Mouse (Mus musculus): ENCODE measurements around the gene Acvr2b. TPM values are rescaled to one million over a fixed set of nuclear protein-coding genes. Genes with fewer than 3 reads are reported as not detected.

The Acvr2b gene
- polyA plus RNA-seq, 2 experiments = 7.9 to 18.9 TPM

DNA sequence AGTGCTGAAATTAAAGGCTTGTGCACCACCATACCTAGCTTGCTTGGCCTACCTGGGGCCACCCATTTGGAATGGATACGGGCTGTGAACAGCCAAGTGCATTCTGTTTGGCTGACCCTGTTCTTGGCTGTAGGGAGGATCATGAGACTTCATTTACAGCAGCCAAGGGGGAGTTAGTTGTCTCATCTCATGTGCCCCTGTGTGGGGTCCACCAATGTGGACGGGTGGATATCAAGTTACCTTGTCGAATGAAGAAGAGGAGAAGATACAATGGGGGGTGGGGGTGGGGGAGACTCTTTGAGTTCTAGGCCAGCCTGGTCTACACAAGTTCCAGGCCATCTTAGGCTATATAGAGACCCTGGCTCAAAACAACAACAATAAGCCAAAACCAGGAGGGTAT is 26.9 kb upstream of the Acvr2b start:
- Histone ChIP-seq H3K9ac (ENCODE audit: low read depth, low read length, severe bottlenecking) (no peak overlapping the region), H3K27ac (replicated peaks; ENCODE audit: low read depth, low read length) (no peak overlapping the region), H3K4me3 (replicated peaks; ENCODE audit: low read length) (no peak overlapping the region), H3K4me1 (ENCODE audit: control insufficient read depth, insufficient read depth, low read length) (no peaks in the 10 kb centered on the region), H3K9me3 (ENCODE audit: control insufficient read depth, low read length) (no peaks in the 10 kb centered on the region), H3K36me3 (ENCODE audit: control insufficient read depth, insufficient read depth, low read length) (no peaks in the 10 kb centered on the region), H3K27me3 (ENCODE audit: control insufficient read depth, insufficient read depth, low read length) (no peaks in the 10 kb centered on the region), H3K4me2 (replicated peaks; ENCODE audit: low read depth, low read length, severe bottlenecking) (no peak overlapping the region)
- DNase-seq (ENCODE audit: low spot score) = no peak
- no peak for ATAC-seq (ENCODE audit: low FRiP score, low read depth)
- no peak for TF ChIP-seq POLR2A (IDR thresholded peaks at IDR 0.05; ENCODE audit: borderline replicate concordance, extremely low read depth, insufficient read depth, insufficient read length)
- WGBS = 67% methylated on average over 3 of the region's 3 CpGs

DNA sequence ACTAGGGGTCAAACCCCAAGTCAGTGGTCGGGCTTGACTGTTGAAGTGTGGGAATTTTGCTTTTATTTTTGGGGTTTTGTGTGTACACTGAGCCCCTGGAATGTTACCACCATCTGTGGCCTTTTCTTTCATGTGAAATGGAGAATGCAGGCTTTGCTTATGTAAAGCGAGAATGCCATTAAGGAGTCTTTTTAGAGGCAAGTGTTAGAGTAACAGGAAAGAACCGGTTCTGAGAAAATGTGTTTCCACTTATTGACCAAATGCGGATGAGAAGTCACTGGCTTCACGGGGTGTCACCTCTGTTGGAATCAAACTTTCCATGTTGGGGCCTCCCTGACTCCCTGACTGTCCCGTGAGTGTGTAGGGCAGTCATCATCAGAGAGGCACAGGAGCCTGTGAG is 26.4 kb upstream of the Acvr2b start:
- Histone ChIP-seq H3K36me3 (ENCODE audit: control insufficient read depth, insufficient read depth, low read length) (no peaks in the 10 kb centered on the region), H3K27me3 (ENCODE audit: control insufficient read depth, insufficient read depth, low read length) (no peaks in the 10 kb centered on the region), H3K27ac (replicated peaks; ENCODE audit: low read depth, low read length) (no peak overlapping the region), H3K4me1 (ENCODE audit: control insufficient read depth, insufficient read depth, low read length) (no peaks in the 10 kb centered on the region), H3K9ac (ENCODE audit: low read depth, low read length, severe bottlenecking) (no peak overlapping the region), H3K9me3 (ENCODE audit: control insufficient read depth, low read length) (no peaks in the 10 kb centered on the region), H3K4me3 (replicated peaks; ENCODE audit: low read length) (no peak overlapping the region), H3K4me2 (replicated peaks; ENCODE audit: low read depth, low read length, severe bottlenecking) (no peak overlapping the region)
- DNase-seq (ENCODE audit: low spot score) (peak; percentile 9), ATAC-seq (ENCODE audit: low FRiP score, low read depth) (no peak)
- WGBS = 41% methylated on average over 6 of the region's 6 CpGs
- TF ChIP-seq POLR2A (IDR thresholded peaks at IDR 0.05; ENCODE audit: borderline replicate concordance, extremely low read depth, insufficient read depth, insufficient read length) = no peak

DNA sequence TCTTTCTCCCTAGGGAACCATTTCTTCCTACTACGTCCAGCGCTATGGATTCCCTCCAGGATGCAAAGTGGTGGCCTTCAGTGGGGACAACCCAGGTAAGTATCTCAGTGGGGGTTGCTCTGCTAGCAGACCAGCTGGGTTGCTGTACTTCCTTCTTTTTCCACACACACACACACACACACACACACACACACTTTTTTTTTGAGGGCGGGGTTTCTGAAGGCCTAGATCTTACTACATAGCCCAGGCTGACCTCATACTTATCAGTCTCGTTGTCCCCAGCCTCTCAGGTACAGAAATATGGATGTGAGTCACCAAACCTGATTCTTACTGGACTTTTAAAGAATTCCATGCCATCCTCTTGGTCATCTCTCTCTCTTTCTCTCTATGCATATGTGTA is 23.7 kb upstream of the Acvr2b start:
- no peak for ATAC-seq (ENCODE audit: low FRiP score, low read depth)
- no peak overlapping the region for H3K9ac ChIP-seq (ENCODE audit: low read depth, low read length, severe bottlenecking)
- no peak for DNase-seq (ENCODE audit: low spot score)
- no peaks in the 10 kb centered on the region for H3K9me3 ChIP-seq (ENCODE audit: control insufficient read depth, low read length)
- H3K36me3 ChIP-seq (ENCODE audit: control insufficient read depth, insufficient read depth, low read length) = no peaks in the 10 kb centered on the region
- 86% methylated on average over 4 of the region's 4 CpGs for WGBS
- H3K27ac ChIP-seq (replicated peaks; ENCODE audit: low read depth, low read length) = no peak overlapping the region
- H3K4me3 ChIP-seq (replicated peaks; ENCODE audit: low read length) = no peak overlapping the region
- no peaks in the 10 kb centered on the region for H3K4me1 ChIP-seq (ENCODE audit: control insufficient read depth, insufficient read depth, low read length)
- no peaks in the 10 kb centered on the region for H3K27me3 ChIP-seq (ENCODE audit: control insufficient read depth, insufficient read depth, low read length)
- no peak for TF ChIP-seq POLR2A (IDR thresholded peaks at IDR 0.05; ENCODE audit: borderline replicate concordance, extremely low read depth, insufficient read depth, insufficient read length)
- H3K4me2 ChIP-seq (replicated peaks; ENCODE audit: low read depth, low read length, severe bottlenecking) = no peak overlapping the region

DNA sequence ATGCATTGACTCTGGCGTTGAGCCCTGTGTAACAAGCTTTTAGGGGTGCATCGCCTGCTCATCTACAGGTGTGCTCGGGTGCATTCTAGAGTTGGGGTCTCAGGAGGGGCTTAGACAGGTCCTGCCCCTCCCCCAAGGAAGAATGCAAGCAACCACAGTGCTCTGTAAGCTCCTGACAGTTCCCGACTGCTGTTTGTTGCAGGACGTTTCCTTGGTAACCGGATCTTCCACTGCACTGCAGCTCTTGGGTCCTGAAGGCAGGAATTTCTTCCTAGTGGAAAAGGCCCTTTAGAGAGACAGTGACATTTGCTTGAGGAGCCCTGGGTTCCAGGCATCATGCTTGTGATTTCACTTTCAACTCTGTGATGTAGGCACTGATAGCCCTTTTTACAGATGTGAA is 19.3 kb upstream of the Acvr2b start:
- no peak for DNase-seq (ENCODE audit: low spot score)
- 66% methylated on average over 6 of the region's 6 CpGs for WGBS
- H3K36me3 ChIP-seq (ENCODE audit: control insufficient read depth, insufficient read depth, low read length) = no peaks in the 10 kb centered on the region

DNA sequence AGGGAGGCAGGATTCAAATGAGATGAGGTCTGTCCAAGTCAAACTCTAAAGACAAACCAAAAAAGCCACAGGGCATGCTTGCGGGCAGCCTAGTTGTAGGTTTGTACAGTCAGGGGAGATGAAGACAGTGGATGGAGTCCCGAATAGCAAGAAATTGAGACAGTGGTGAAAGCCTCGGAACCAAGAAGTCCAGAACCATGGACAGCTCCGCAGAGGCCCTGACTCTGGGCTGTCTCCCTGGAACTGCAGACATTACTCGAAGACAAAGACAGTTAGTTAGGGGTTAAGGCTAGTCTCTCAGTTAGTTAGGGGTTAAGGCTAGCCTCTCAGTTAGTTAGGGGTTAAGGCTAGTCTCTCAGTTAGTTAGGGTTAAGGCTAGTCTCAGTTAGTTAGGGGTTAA is 13.0 kb upstream of the Acvr2b start:
- Histone ChIP-seq H3K9ac (ENCODE audit: low read depth, low read length, severe bottlenecking) (no peak overlapping the region), H3K27ac (replicated peaks; ENCODE audit: low read depth, low read length) (no peak overlapping the region), H3K4me2 (replicated peaks; ENCODE audit: low read depth, low read length, severe bottlenecking) (no peak overlapping the region), H3K4me1 (ENCODE audit: control insufficient read depth, insufficient read depth, low read length) (no peaks in the 10 kb centered on the region), H3K36me3 (ENCODE audit: control insufficient read depth, insufficient read depth, low read length) (0 out of 2 replicates have a peak, but pooled peaks cover 5% of the 10 kb centered on the region), H3K4me3 (replicated peaks; ENCODE audit: low read length) (no peak overlapping the region), H3K27me3 (ENCODE audit: control insufficient read depth, insufficient read depth, low read length) (no peaks in the 10 kb centered on the region), H3K9me3 (ENCODE audit: control insufficient read depth, low read length) (no peaks in the 10 kb centered on the region)
- ATAC-seq (ENCODE audit: low FRiP score, low read depth) = no peak
- TF ChIP-seq POLR2A (IDR thresholded peaks at IDR 0.05; ENCODE audit: borderline replicate concordance, extremely low read depth, insufficient read depth, insufficient read length) = no peak
- whole genome bisulfite sequencing = 45% methylated on average over 5 of the region's 5 CpGs
- peak; percentile 63 for DNase-seq (ENCODE audit: low spot score)

More for the DNA sequence above, 19.3 kb upstream of the Acvr2b start:
- H3K27ac ChIP-seq (replicated peaks; ENCODE audit: low read depth, low read length) = no peak overlapping the region
- no peak for TF ChIP-seq POLR2A (IDR thresholded peaks at IDR 0.05; ENCODE audit: borderline replicate concordance, extremely low read depth, insufficient read depth, insufficient read length)
- no peaks in the 10 kb centered on the region for H3K9me3 ChIP-seq (ENCODE audit: control insufficient read depth, low read length)
- no peak overlapping the region for H3K4me3 ChIP-seq (replicated peaks; ENCODE audit: low read length)
- no peaks in the 10 kb centered on the region for H3K4me1 ChIP-seq (ENCODE audit: control insufficient read depth, insufficient read depth, low read length)
- ATAC-seq (ENCODE audit: low FRiP score, low read depth) = no peak
- no peak overlapping the region for H3K4me2 ChIP-seq (replicated peaks; ENCODE audit: low read depth, low read length, severe bottlenecking)
- H3K27me3 ChIP-seq (ENCODE audit: control insufficient read depth, insufficient read depth, low read length) = no peaks in the 10 kb centered on the region
- H3K9ac ChIP-seq (ENCODE audit: low read depth, low read length, severe bottlenecking) = no peak overlapping the region

DNA sequence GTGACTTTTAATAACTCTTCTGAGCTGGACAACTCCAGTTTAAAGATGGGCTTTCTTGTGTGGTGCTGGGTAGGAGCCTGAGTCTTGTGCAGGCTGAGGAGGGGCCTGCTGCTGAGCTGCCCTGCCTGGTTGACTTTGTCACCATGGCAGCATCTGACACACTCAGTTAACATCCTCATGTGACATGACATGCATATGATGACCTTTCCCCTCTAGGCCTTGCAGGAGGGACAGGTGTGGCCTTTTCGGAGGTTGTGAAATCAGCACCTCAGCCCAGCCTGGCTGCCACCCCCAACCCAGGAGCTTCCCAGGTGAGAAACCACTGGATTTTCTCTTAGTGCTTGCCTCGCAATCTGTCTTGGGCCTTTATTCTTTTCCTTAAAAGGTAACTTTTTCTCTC is 11.7 kb upstream of the Acvr2b start:
- Histone ChIP-seq H3K4me3 (replicated peaks; ENCODE audit: low read length) (no peak overlapping the region), H3K27me3 (ENCODE audit: control insufficient read depth, insufficient read depth, low read length) (no peaks in the 10 kb centered on the region), H3K27ac (replicated peaks; ENCODE audit: low read depth, low read length) (no peak overlapping the region), H3K36me3 (ENCODE audit: control insufficient read depth, insufficient read depth, low read length) (0 out of 2 replicates have a peak, but pooled peaks cover 5% of the 10 kb centered on the region), H3K4me1 (ENCODE audit: control insufficient read depth, insufficient read depth, low read length) (no peaks in the 10 kb centered on the region), H3K9ac (ENCODE audit: low read depth, low read length, severe bottlenecking) (no peak overlapping the region), H3K9me3 (ENCODE audit: control insufficient read depth, low read length) (no peaks in the 10 kb centered on the region), H3K4me2 (replicated peaks; ENCODE audit: low read depth, low read length, severe bottlenecking) (no peak overlapping the region)
- no peak for DNase-seq (ENCODE audit: low spot score)
- WGBS = 85% methylated on average over 2 of the region's 2 CpGs
- no peak for ATAC-seq (ENCODE audit: low FRiP score, low read depth)
- no peak for TF ChIP-seq POLR2A (IDR thresholded peaks at IDR 0.05; ENCODE audit: borderline replicate concordance, extremely low read depth, insufficient read depth, insufficient read length)
